Comparison of ENCODE assay signal across 8 mouse cellular contexts in the genomic region with DNA sequence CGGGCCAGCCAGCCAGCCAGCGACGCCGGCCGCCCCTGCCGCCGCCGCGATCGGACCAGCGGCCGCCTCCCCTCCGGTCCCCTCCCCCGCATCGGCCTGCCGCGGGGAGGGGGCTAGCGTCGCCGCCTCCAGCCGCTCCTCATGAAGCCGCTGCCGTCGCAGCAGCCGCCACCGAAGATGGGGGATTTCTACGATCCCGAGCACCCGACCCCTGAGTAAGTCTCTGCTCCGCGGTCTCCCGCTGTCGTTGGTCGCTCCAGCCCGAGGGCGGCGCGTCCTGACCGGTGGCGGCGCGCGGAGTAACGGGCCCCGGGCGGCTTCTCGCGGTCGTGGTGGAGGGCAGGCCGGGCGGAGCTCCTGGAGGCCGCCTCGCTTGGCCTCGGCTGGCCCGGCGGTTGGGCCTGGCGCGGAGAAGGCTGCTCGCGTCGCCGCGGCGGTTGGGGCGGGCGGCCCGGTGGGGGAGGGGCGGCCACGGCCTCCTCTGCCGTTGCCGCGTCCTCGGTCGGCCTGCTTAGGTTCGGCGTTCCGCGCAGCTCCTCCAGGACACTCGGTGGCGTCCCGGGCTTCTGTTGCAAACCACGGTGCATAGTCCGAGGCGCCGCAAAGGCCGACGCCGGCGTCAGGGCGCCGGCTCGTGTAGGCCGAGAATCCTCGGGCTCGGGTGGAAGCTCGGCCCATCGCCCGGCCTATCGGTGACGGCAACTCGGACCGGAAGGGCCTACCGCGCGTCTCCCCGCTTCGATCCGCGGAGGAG. TPM values are rescaled to one million over a fixed set of nuclear protein-coding genes. Genes with fewer than 3 reads are reported as not detected.
A peak's percentile ranks its signal among the peaks of the same experiment; 100 is the strongest.
DNase-seq lines count a peak whose midpoint lies in the region; ATAC-seq and TF ChIP-seq lines count a peak whose summit lies in the region.

A gene (plus strand): TSS at position 60 of the 754 bp plus-strand sequence.

- intact Hi-C loops in heart, postnatal 36 days (cut with DNase I), result loop anchor here (1.0 kb wide), 2 partner anchors 56 to 124 kb away; a partner anchor contains a TSS

- H3K9ac ChIP-seq in forebrain, postnatal 0 days, result peak within 1 kb of the TSS; percentile 99
- H3K9ac ChIP-seq in neural tube, embryonic 15.5 days (replicated peaks), result peak within 1 kb of the TSS; percentile 99

- H3K4me2 ChIP-seq in forebrain, postnatal 0 days (ENCODE audit: low read depth), result peak within 1 kb of the TSS; percentile 54
- H3K4me2 ChIP-seq in neural tube, embryonic 15.5 days, result peak within 1 kb of the TSS; percentile 75

- DNase-seq in MN1 (ENCODE audit: low spot score), result peak; percentile 67
- DNase-seq in cerebellum, adult 11-12 months, result peak; percentile 73
- DNase-seq in forebrain, postnatal 0 days, result peak; percentile 74
- peak; percentile 78 to 86 for DNase-seq in heart, postnatal 36 days
- peak; percentile 28 to 57 for DNase-seq in layer of hippocampus, adult 2 months (ENCODE audit: low spot score in 2 of 2)
- peak; percentile 83 for DNase-seq in lung, adult 2 months
- peak; percentile 78 for DNase-seq in thymus, postnatal 14 days

- peak within 1 kb of the TSS; percentile 99 for H3K27ac ChIP-seq in forebrain, postnatal 0 days (ENCODE audit: low read depth, low read length)
- peak within 1 kb of the TSS; percentile 99 for H3K27ac ChIP-seq in layer of hippocampus, adult 2 months
- peak within 1 kb of the TSS; percentile 99 for H3K27ac ChIP-seq in neural tube, embryonic 15.5 days (replicated peaks)

- no peak for TF ChIP-seq POLR2A in lung, adult 2 months (IDR thresholded peaks at IDR 0.05; ENCODE audit: borderline replicate concordance, extremely low read depth, low read depth, low read length)

- H3K27me3 ChIP-seq in forebrain, postnatal 0 days (ENCODE audit: insufficient read depth, low read length), result no peaks in the 10 kb centered on the region
- no peaks in the 10 kb centered on the region for H3K27me3 ChIP-seq in neural tube, embryonic 15.5 days (replicated peaks)

- no peaks in the 10 kb centered on the region for H3K9me3 ChIP-seq in forebrain, postnatal 0 days (ENCODE audit: low read length)
- no peaks in the 10 kb centered on the region for H3K9me3 ChIP-seq in neural tube, embryonic 15.5 days (replicated peaks)

- H3K4me1 ChIP-seq in forebrain, postnatal 0 days (ENCODE audit: insufficient read depth), result peaks cover 22% of the 10 kb centered on the region
- peaks cover 27% of the 10 kb centered on the region for H3K4me1 ChIP-seq in lung, adult 2 months (ENCODE audit: control insufficient read depth, insufficient read depth, low read length)
- peaks cover 36% of the 10 kb centered on the region for H3K4me1 ChIP-seq in neural tube, embryonic 15.5 days

- H3K36me3 ChIP-seq in forebrain, postnatal 0 days (ENCODE audit: insufficient read depth), result no peaks in the 10 kb centered on the region
- no peaks in the 10 kb centered on the region for H3K36me3 ChIP-seq in neural tube, embryonic 15.5 days

- ATAC-seq in forebrain, postnatal 0 days, result peak; percentile 69
- peak; percentile 69 for ATAC-seq in neural tube, embryonic 15.5 days (ENCODE audit: low FRiP score)

- WGBS in forebrain, postnatal 0 days, result under 1% methylated on average over 88 of the region's 109 CpGs
- WGBS in lung, adult 2 months, result under 1% methylated on average over 85 of the region's 109 CpGs
- under 1% methylated on average over 84 of the region's 109 CpGs for WGBS in neural tube, embryonic 15.5 days

- H3K4me3 ChIP-seq in forebrain, postnatal 0 days (ENCODE audit: low read depth, low read length), result peak within 1 kb of the TSS; percentile 94
- peak within 1 kb of the TSS; percentile 81 for H3K4me3 ChIP-seq in layer of hippocampus, adult 2 months
- peak within 1 kb of the TSS; percentile 87 for H3K4me3 ChIP-seq in lung, adult 2 months (replicated peaks; ENCODE audit: extremely low read depth, low read depth, low read length)
- peak within 1 kb of the TSS; percentile 98 for H3K4me3 ChIP-seq in neural tube, embryonic 15.5 days (replicated peaks)

- TF ChIP-seq CTCF in forebrain, postnatal 0 days (IDR thresholded peaks at IDR 0.05; ENCODE audit: low read depth), result no peak
- TF ChIP-seq CTCF in layer of hippocampus, adult 2 months (conservative IDR thresholded peaks at IDR 0.05), result no peak
- no peak for TF ChIP-seq CTCF in lung, adult 2 months (IDR thresholded peaks at IDR 0.05; ENCODE audit: insufficient read depth, low read length)

RNA-seq across cellular contexts. Expression of the gene that starts here (rescaled TPM):
- total RNA-seq in forebrain, postnatal 0 days (2014; rRNA removed), result 74.6 and 86.4 TPM in 2 replicates
- 13.2 and 21.3 TPM in 2 replicates for polyA plus RNA-seq in forebrain, postnatal 0 days (2015; fragmentation: Nextera tagmentation; extraction: Ambion mirVana)
- 10 to 100 TPM; 43.3 to 44.3 TPM for total RNA-seq in heart, postnatal 36 days (2021)
- 10 to 100 TPM; 50.9 to 64.9 TPM for total RNA-seq in layer of hippocampus, adult 2 months (2021)
- polyA plus RNA-seq in lung, adult 2 months (2012; rRNA removed), result 34.6 and 42.6 TPM in 2 replicates
- polyA plus RNA-seq in neural tube, embryonic 15.5 days (2015; fragmentation: Nextera tagmentation; extraction: Ambion mirVana), result 29.9 and 32.4 TPM in 2 replicates

Comparison
In these comparisons a context has a peak if more than half of its experiments do, and no peak if none do; other contexts are left out.
1. Peak in every context shown above with its lines: DNase-seq, ATAC-seq, H3K4me3 ChIP-seq and H3K27ac ChIP-seq.